Mouse (Mus musculus) urinary bladder, postnatal 36 days (tissue): Measurements from ENCODE around the gene Shroom3.

ENCODE experiments used
- DNase-seq, 2 experiments: peaks; one replicate each; pipeline ENCODE4 v3.0.0; 2022; ENCODE audit warnings: low spot score in 2 of 2, mixed read lengths in 1 of 2

Shroom3 gene

GRCm38 (mm10) chr5:92969443-92969842 is 286.2 kb downstream of the Shroom3 start:
- no peak for DNase-seq

- no peak for DNase-seq
These were observed 286.7 kb downstream of the Shroom3 start for GRCm38 (mm10) chr5:92969926-92970325.

GRCm38 (mm10) chr5:92970480-92970879 is 287.2 kb downstream of the Shroom3 start:
- DNase-seq: no peak

GRCm38 (mm10) chr5:92980393-92980792 is 297.2 kb downstream of the Shroom3 start:
- no peak for DNase-seq

- DNase-seq: no peak
These were observed 297.6 kb downstream of the Shroom3 start for GRCm38 (mm10) chr5:92980862-92981261.

- no peak for DNase-seq
These were observed 299.4 kb downstream of the Shroom3 start for GRCm38 (mm10) chr5:92982673-92983072.

GRCm38 (mm10) chr5:92983942-92984341 is 300.7 kb downstream of the Shroom3 start:
- DNase-seq: no peak

GRCm38 (mm10) chr5:92984692-92985091 is 301.5 kb downstream of the Shroom3 start:
- DNase-seq: no peak

- no peak for DNase-seq
These were observed 302.2 kb downstream of the Shroom3 start for GRCm38 (mm10) chr5:92985391-92985790.

GRCm38 (mm10) chr5:92986651-92987610 is 303.7 kb downstream of the Shroom3 start:
- no peak for DNase-seq

GRCm38 (mm10) chr5:92987891-92988768 is 304.9 kb downstream of the Shroom3 start:
- DNase-seq: no peak

GRCm38 (mm10) chr5:92988769-92989356 is 305.6 kb downstream of the Shroom3 start:
- DNase-seq: no peak

GRCm38 (mm10) chr5:92992106-92992505 is 308.9 kb downstream of the Shroom3 start:
- no peak for DNase-seq

GRCm38 (mm10) chr5:92994309-92994708 is 311.1 kb downstream of the Shroom3 start:
- DNase-seq: no peak

- DNase-seq: no peak
These were observed 311.6 kb downstream of the Shroom3 start for GRCm38 (mm10) chr5:92994861-92995260.

GRCm38 (mm10) chr5:92997428-92998120 is 314.3 kb downstream of the Shroom3 start:
- no peak for DNase-seq

- DNase-seq: no peak
These were observed 315.3 kb downstream of the Shroom3 start for GRCm38 (mm10) chr5:92998494-92999016.

GRCm38 (mm10) chr5:93000060-93000459 is 316.8 kb downstream of the Shroom3 start:
- no peak for DNase-seq

- no peak for DNase-seq
These were observed 317.8 kb downstream of the Shroom3 start for GRCm38 (mm10) chr5:93000774-93001757.

GRCm38 (mm10) chr5:93002615-93003014 is 319.4 kb downstream of the Shroom3 start:
- DNase-seq: no peak
